8 mouse cellular contexts compared by ENCODE assay signal in genomic region chr2:140668311-140668710, GRCm38 (mm10). TPM values are rescaled to one million over a fixed set of nuclear protein-coding genes. Genes with fewer than 3 reads are reported as not detected.
A peak's percentile ranks its signal among the peaks of the same experiment; 100 is the strongest.
DNase-seq lines count a peak whose midpoint lies in the region; ATAC-seq and TF ChIP-seq lines count a peak whose summit lies in the region.
"Had no signal": no experiment of that assay in that cellular context is flagged by ENCODE, and none has a peak within 500 bp of the region (broad histone marks: within the 10 kb centered on the region; RNA-seq: fewer than 3 reads in every experiment).

No protein-coding gene starts in this region.

- peak overlapping the region; percentile 44 for H3K4me2 ChIP-seq in embryonic facial prominence, embryonic 11.5 days (ENCODE audit: low read depth, low read length)
- H3K4me2 ChIP-seq in limb, embryonic 11.5 days (ENCODE audit: low read depth, severe bottlenecking) = peak overlapping the region; percentile 43
- H3K4me2 ChIP-seq in midbrain, embryonic 16.5 days (ENCODE audit: low read length) = peak overlapping the region; percentile 66

- H3K9ac ChIP-seq in embryonic facial prominence, embryonic 11.5 days (replicated peaks; ENCODE audit: low read length) = peak overlapping the region; percentile 19; the same call in 1 of the 2 replicates
- peak overlapping the region; percentile 28; the same call in 1 of the 2 replicates for H3K9ac ChIP-seq in limb, embryonic 11.5 days (ENCODE audit: low read length)
- H3K9ac ChIP-seq in midbrain, embryonic 16.5 days (ENCODE audit: low read depth, low read length) = peak overlapping the region; percentile 69

- H3K27ac ChIP-seq in embryonic facial prominence, embryonic 11.5 days (replicated peaks; ENCODE audit: low read depth, low read length) = no peak overlapping the region
- no peak overlapping the region; the same call in 1 of the 2 replicates for H3K27ac ChIP-seq in limb, embryonic 11.5 days (replicated peaks; ENCODE audit: low read depth, low read length)
- H3K27ac ChIP-seq in midbrain, embryonic 16.5 days (ENCODE audit: low read length) = peak overlapping the region; percentile 69
- H3K27ac ChIP-seq: macrophage had no signal

- 0 out of 2 replicates have a peak, but pooled peaks have one; percentile 4 for TF ChIP-seq POLR2A in brain, embryonic 14.5 days (IDR thresholded peaks at IDR 0.05; ENCODE audit: borderline replicate concordance, extremely low read depth, insufficient read depth, insufficient read length, poor library complexity, severe bottlenecking)

- no peaks in the 10 kb centered on the region for H3K9me3 ChIP-seq in embryonic facial prominence, embryonic 11.5 days (replicated peaks; ENCODE audit: control insufficient read depth, low read length)
- no peaks in the 10 kb centered on the region for H3K9me3 ChIP-seq in limb, embryonic 11.5 days (ENCODE audit: control insufficient read depth, low read length)
- H3K9me3 ChIP-seq in midbrain, embryonic 16.5 days (replicated peaks; ENCODE audit: control insufficient read depth, low read length, poor library complexity, severe bottlenecking) = no peaks in the 10 kb centered on the region

- no peaks in the 10 kb centered on the region for H3K4me1 ChIP-seq in embryonic facial prominence, embryonic 11.5 days (ENCODE audit: control insufficient read depth, insufficient read depth, low read length)
- peaks cover 13% of the 10 kb centered on the region for H3K4me1 ChIP-seq in limb, embryonic 11.5 days (ENCODE audit: control insufficient read depth, insufficient read depth, low read length)
- peaks cover 34% of the 10 kb centered on the region for H3K4me1 ChIP-seq in midbrain, embryonic 16.5 days (ENCODE audit: control insufficient read depth, insufficient read depth, low read length)

- DNase-seq in brain, embryonic 14.5 days (ENCODE audit: low read depth) = peak; percentile 97
- peak; percentile 92 for DNase-seq in embryonic facial prominence, embryonic 11.5 days (ENCODE audit: low spot score)
- DNase-seq in heart, adult 8-10 months (ENCODE audit: low spot score) = peak; percentile 5
- peak; percentile 73 for DNase-seq in kidney, adult 9 months
- DNase-seq in limb, embryonic 11.5 days (ENCODE audit: low spot score) = peak; percentile 87
- peak; percentile 24 for DNase-seq in testis, postnatal 14 days (ENCODE audit: low spot score)

- H3K36me3 ChIP-seq in embryonic facial prominence, embryonic 11.5 days (replicated peaks; ENCODE audit: control insufficient read depth, insufficient read depth, low read depth, low read length) = no peaks in the 10 kb centered on the region
- no peaks in the 10 kb centered on the region for H3K36me3 ChIP-seq in limb, embryonic 11.5 days (ENCODE audit: control insufficient read depth, insufficient read depth, low read length)
- H3K36me3 ChIP-seq in midbrain, embryonic 16.5 days (ENCODE audit: control insufficient read depth, insufficient read depth, low read length) = no peaks in the 10 kb centered on the region

- peak; percentile 46 for ATAC-seq in embryonic facial prominence, embryonic 11.5 days (replicated peaks; ENCODE audit: insufficient number of reproducible peaks, low FRiP score, low TSS enrichment, low read depth)
- peak; percentile 69 for ATAC-seq in limb, embryonic 11.5 days (ENCODE audit: insufficient number of reproducible peaks, low FRiP score, low TSS enrichment, low read depth)
- peak; percentile 76 for ATAC-seq in midbrain, embryonic 16.5 days

- peak overlapping the region; percentile 44 for H3K4me3 ChIP-seq in embryonic facial prominence, embryonic 11.5 days (ENCODE audit: low read depth, low read length)
- H3K4me3 ChIP-seq in limb, embryonic 11.5 days (ENCODE audit: low read depth, low read length) = peak overlapping the region; percentile 25
- H3K4me3 ChIP-seq in midbrain, embryonic 16.5 days (ENCODE audit: low read depth, low read length) = peak overlapping the region; percentile 47

- H3K27me3 ChIP-seq in embryonic facial prominence, embryonic 11.5 days (ENCODE audit: control insufficient read depth, insufficient read depth, low read length) = no peaks in the 10 kb centered on the region
- H3K27me3 ChIP-seq in limb, embryonic 11.5 days (ENCODE audit: control insufficient read depth, insufficient read depth, low read length) = no peaks in the 10 kb centered on the region
- H3K27me3 ChIP-seq in midbrain, embryonic 16.5 days (ENCODE audit: control insufficient read depth, insufficient read depth, low read depth, low read length) = no peaks in the 10 kb centered on the region

- TF ChIP-seq CTCF in brain, embryonic 14.5 days (IDR thresholded peaks at IDR 0.05; ENCODE audit: borderline replicate concordance, extremely low read depth, insufficient read depth, insufficient read length) = peak; percentile 77

- WGBS in embryonic facial prominence, embryonic 11.5 days = under 1% methylated on average over 8 of the region's 8 CpGs
- WGBS in limb, embryonic 11.5 days = under 1% methylated on average over 8 of the region's 8 CpGs
- WGBS in midbrain, embryonic 16.5 days = under 1% methylated on average over 8 of the region's 8 CpGs

RNA-seq across cellular contexts. Expression of gene Flrt3, which starts 3.0 kb away (rescaled TPM):
- 13.9 and 18.1 TPM in 2 replicates for polyA plus RNA-seq in brain, embryonic 14.5 days (2012; rRNA removed)
- 111 and 117 TPM in 2 replicates for polyA plus RNA-seq in embryonic facial prominence, embryonic 11.5 days (2014; fragmentation: Nextera tagmentation; extraction: Ambion mirVana)
- total RNA-seq in heart, adult 8-10 months (2022) = under 1 TPM; 0.14 to 0.35 (median 0.28) TPM
- polyA plus RNA-seq in limb, embryonic 11.5 days (2014; fragmentation: Nextera tagmentation; extraction: Ambion mirVana) = 72.8 and 74.9 TPM in 2 replicates
- polyA plus RNA-seq in midbrain, embryonic 16.5 days (2015; fragmentation: Nextera tagmentation; extraction: Ambion mirVana) = 37.8 and 46.7 TPM in 2 replicates

Comparison
In these comparisons a context has a peak if more than half of its experiments do, and no peak if none do; other contexts are left out.
1. DNase-seq: peak in every context shown above with its lines; median percentile 97 in brain, embryonic 14.5 days; 92 in embryonic facial prominence, embryonic 11.5 days; 87 in limb, embryonic 11.5 days; 73 in kidney, adult 9 months; 24 in testis, postnatal 14 days; 5 in heart, adult 8-10 months.
2. H3K9ac ChIP-seq: peak in every context shown above with its lines; median percentile 69 in midbrain, embryonic 16.5 days; 28 in limb, embryonic 11.5 days; 19 in embryonic facial prominence, embryonic 11.5 days.